Mouse (Mus musculus) brain, embryonic 14.5 days (tissue): ENCODE results near the gene 4930524B15Rik.

Experiments used
- CTCF ChIP-seq: fragments of 200-500 bp; IDR thresholded peaks from 2 replicates; pipeline ENCODE4 v1.5.1; 2012; ENCODE audit warnings: inconsistent platforms, mild to moderate bottlenecking, moderate library complexity, borderline replicate concordance; ENCODE audit not compliant: insufficient read depth, insufficient read length; ENCODE audit errors: extremely low read depth
- POLR2A ChIP-seq: fragments of 200-500 bp; IDR thresholded peaks from 2 replicates; pipeline ENCODE4 v1.6.1; 2012; ENCODE audit warnings: mild to moderate bottlenecking, inconsistent platforms, borderline replicate concordance; ENCODE audit not compliant: poor library complexity, insufficient read depth, insufficient read length, severe bottlenecking; ENCODE audit errors: extremely low read depth

GRCm38 (mm10) chr11:32018201-32018600 lies 52.8 kb downstream of the 4930524B15Rik start:
- TF ChIP-seq POLR2A (no peak), CTCF (no peak)
